Mouse (Mus musculus): ENCODE measurements around the gene Olfr1231. TPM values are rescaled to one million over a fixed set of nuclear protein-coding genes. Genes with fewer than 3 reads are reported as not detected.

The Olfr1231 gene
- not detected in 2 replicates for polyA plus RNA-seq (2016; fragmentation: Nextera tagmentation; extraction: Ambion mirVana)

DNA sequence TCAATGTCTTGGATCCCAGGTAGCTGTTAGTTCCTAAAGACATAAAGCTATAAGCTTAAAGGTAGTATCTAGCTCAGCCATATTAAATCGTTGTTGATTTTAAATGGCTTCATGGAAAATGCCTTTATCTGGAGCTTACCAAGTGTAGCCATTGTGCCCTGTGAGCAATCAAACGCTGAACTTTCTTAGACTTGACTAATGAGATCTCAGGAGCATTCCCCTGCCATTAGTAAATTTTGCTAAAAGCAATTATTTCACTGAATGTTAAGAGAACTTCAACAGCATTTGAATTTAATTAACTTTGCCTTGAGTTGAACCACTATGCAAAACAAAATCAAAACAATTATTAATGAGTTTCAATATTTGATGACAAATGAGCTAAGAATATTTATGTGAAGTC is at the start of gene Olfr1231:
Gene Olfr1231, minus strand, starts transcription at position 101 of the 400 bp plus-strand sequence.
- no peak within 1 kb of the TSS for H3K27ac ChIP-seq
- H3K4me2 ChIP-seq: no peak within 1 kb of the TSS
- no peak within 1 kb of the TSS for H3K9ac ChIP-seq
- H3K4me3 ChIP-seq: no peak within 1 kb of the TSS
- WGBS (ENCODE audit: insufficient replicate concordance): 69% methylated on average over 2 of the region's 2 CpGs
- H3K36me3 ChIP-seq: no peaks in the 10 kb centered on the region
- H3K4me1 ChIP-seq: no peaks in the 10 kb centered on the region
- H3K27me3 ChIP-seq (replicated peaks): no peaks in the 10 kb centered on the region
- H3K9me3 ChIP-seq (replicated peaks): no peaks in the 10 kb centered on the region
- no peak for ATAC-seq

DNA sequence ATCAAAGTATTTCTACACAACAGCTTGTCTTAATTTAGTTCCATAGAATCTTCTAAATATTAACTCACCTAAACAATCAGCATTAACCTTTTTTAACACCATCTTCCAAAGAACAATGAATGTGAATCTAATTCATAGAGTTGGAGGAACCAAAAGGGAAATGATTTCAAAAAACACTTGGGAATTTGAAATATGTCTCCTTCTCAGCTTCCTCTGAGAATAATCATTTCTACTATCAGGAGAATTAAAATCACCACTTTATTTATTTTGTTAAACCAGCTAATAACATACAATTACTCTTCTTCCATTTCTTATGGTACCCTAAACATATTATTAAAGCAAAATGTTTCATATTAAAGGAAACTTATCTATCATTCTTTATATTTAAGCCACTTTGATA is 35.4 kb upstream of the Olfr1231 start, which contains the start of gene Olfr1233:
Gene Olfr1233, minus strand, starts transcription at position 101 of the 400 bp plus-strand sequence.
- no peak within 1 kb of the TSS for H3K27ac ChIP-seq
- H3K4me1 ChIP-seq: no peaks in the 10 kb centered on the region
- no peak within 1 kb of the TSS for H3K4me2 ChIP-seq
- no peak within 1 kb of the TSS for H3K9ac ChIP-seq
- no peaks in the 10 kb centered on the region for H3K9me3 ChIP-seq (replicated peaks)
- H3K36me3 ChIP-seq: no peaks in the 10 kb centered on the region
- H3K27me3 ChIP-seq (replicated peaks): no peaks in the 10 kb centered on the region
- ATAC-seq: no peak
- no peak within 1 kb of the TSS for H3K4me3 ChIP-seq

DNA sequence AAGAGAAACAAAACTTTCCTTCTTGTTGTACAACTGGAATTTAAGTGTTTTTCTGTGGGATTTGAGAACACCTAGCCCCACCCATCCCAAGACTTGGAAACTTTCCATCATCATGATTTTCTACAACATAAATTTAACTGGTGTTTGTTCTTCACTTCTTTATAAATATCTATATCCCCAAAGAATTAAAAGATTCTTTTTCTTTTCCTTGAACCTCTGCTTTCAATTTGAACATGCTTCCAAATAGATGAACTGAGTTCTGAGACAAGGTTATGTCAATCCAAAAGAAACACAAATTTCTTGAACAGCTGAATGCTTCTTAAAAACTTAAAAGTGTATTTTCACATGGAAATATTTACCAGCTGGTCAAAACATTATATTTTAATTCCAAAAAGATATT is 22.7 kb upstream of the Olfr1231 start, which contains the start of gene Olfr1232:
Gene Olfr1232, minus strand, starts transcription at position 101 of the 400 bp plus-strand sequence.
- H3K4me2 ChIP-seq: no peak within 1 kb of the TSS
- ATAC-seq: no peak
- no peaks in the 10 kb centered on the region for H3K9me3 ChIP-seq (replicated peaks)
- no peaks in the 10 kb centered on the region for H3K36me3 ChIP-seq
- no peaks in the 10 kb centered on the region for H3K27me3 ChIP-seq (replicated peaks)
- no peak within 1 kb of the TSS for H3K9ac ChIP-seq
- H3K27ac ChIP-seq: no peak within 1 kb of the TSS
- no peaks in the 10 kb centered on the region for H3K4me1 ChIP-seq
- no peak within 1 kb of the TSS for H3K4me3 ChIP-seq

DNA sequence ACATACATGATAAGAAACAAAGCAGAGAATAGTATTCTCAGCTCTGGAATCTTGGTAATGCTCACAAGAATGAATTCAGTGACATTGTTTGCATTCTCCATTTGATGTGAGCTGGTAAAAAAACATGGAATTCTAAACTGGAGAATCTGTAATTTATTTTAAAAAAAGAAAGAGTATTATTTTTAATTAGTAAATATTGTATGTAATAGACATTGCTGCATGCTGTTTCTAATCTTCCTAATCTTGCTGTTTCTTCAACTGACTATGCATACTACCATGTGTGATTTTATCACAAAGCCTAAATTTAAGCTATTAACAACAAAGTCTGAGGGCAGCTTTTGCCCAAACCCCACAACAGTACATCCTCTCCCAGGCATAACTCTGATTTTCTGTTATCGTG is 9.7 kb downstream of the Olfr1231 start, which contains the start of gene Olfr1230:
Gene Olfr1230, minus strand, starts transcription at position 101 of the 400 bp plus-strand sequence.
- no peak for ATAC-seq
- Histone ChIP-seq H3K27ac (no peak within 1 kb of the TSS), H3K36me3 (no peaks in the 10 kb centered on the region), H3K4me2 (no peak within 1 kb of the TSS), H3K27me3 (replicated peaks) (no peaks in the 10 kb centered on the region), H3K9ac (no peak within 1 kb of the TSS), H3K9me3 (replicated peaks) (no peaks in the 10 kb centered on the region), H3K4me3 (no peak within 1 kb of the TSS), H3K4me1 (no peaks in the 10 kb centered on the region)
- WGBS (ENCODE audit: insufficient replicate concordance): 54% methylated on average over 1 of the region's 1 CpGs

DNA sequence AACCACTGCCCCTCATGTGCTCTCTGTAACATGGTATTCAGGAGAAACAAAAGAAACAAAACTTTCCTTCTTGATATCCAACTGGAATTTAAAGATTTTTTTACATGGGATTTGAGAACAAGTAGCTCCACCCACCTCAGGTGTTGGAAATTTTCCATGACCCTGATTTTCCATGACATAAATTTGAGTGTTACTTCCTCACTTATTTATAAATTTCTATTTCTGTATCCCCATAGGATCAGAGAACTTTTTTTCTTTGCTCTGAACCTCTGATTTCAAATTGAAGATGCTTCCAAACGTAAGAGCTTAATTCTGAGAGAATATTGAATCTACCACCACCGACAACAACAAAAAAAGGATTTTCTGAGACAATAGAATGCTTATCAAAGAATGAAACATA is 19.0 kb downstream of the Olfr1231 start, which contains the start of gene Olfr1229:
Gene Olfr1229, minus strand, starts transcription at position 101 of the 400 bp plus-strand sequence.
- H3K9me3 ChIP-seq (replicated peaks): no peaks in the 10 kb centered on the region
- H3K9ac ChIP-seq: no peak within 1 kb of the TSS
- no peaks in the 10 kb centered on the region for H3K36me3 ChIP-seq
- no peaks in the 10 kb centered on the region for H3K4me1 ChIP-seq
- WGBS (ENCODE audit: insufficient replicate concordance): 55% methylated on average over 2 of the region's 2 CpGs
- no peak within 1 kb of the TSS for H3K4me3 ChIP-seq
- no peak for ATAC-seq
- H3K4me2 ChIP-seq: no peak within 1 kb of the TSS
- no peaks in the 10 kb centered on the region for H3K27me3 ChIP-seq (replicated peaks)
- H3K27ac ChIP-seq: no peak within 1 kb of the TSS

DNA sequence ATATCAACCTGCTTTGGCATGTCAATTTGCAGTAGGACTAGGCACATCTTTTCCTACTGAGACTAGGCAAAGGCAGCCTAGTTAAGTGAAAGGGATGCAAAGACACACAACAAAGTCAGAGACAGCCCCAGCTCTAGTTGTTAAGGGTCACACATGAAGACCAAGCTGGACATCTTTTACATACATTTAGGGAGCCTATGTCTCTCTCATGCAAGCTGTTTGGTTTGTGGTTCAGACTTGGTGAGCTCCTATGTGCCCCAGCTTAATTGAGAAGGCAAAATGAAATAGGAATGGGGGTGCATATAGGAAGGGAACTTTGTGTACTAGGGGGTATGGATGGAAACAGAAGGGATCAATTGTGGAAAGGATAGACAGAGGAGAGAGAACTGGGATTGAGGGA is 52.9 kb downstream of the Olfr1231 start, which contains the start of gene Olfr1228:
Gene Olfr1228, minus strand, starts transcription at position 101 of the 400 bp plus-strand sequence.
- Histone ChIP-seq H3K27me3 (replicated peaks) (no peaks in the 10 kb centered on the region), H3K9ac (no peak within 1 kb of the TSS), H3K36me3 (no peaks in the 10 kb centered on the region), H3K4me3 (no peak within 1 kb of the TSS), H3K9me3 (replicated peaks) (no peaks in the 10 kb centered on the region), H3K4me1 (no peaks in the 10 kb centered on the region), H3K4me2 (no peak within 1 kb of the TSS), H3K27ac (no peak within 1 kb of the TSS)
- ATAC-seq: no peak

Other genes with a start within 250 kb of the Olfr1231 start
- not detected in 2 replicates for gene Olfr1218, start 245.9 kb downstream of the Olfr1231 start, polyA plus RNA-seq (2016; fragmentation: Nextera tagmentation; extraction: Ambion mirVana)
- not detected in 2 replicates for gene Olfr1219, start 223.6 kb downstream of the Olfr1231 start, polyA plus RNA-seq (2016; fragmentation: Nextera tagmentation; extraction: Ambion mirVana)
- not detected in 2 replicates for gene Olfr1220, start 200.2 kb downstream of the Olfr1231 start, polyA plus RNA-seq (2016; fragmentation: Nextera tagmentation; extraction: Ambion mirVana)
- not detected in 2 replicates for gene Olfr1221, start 189.8 kb downstream of the Olfr1231 start, polyA plus RNA-seq (2016; fragmentation: Nextera tagmentation; extraction: Ambion mirVana)
- not detected in 2 replicates for gene Olfr1222, start 174.0 kb downstream of the Olfr1231 start, polyA plus RNA-seq (2016; fragmentation: Nextera tagmentation; extraction: Ambion mirVana)
- gene Olfr1223, start 155.5 kb downstream of the Olfr1231 start, polyA plus RNA-seq (2016; fragmentation: Nextera tagmentation; extraction: Ambion mirVana): not detected in 2 replicates
- not detected in 2 replicates for gene Olfr1224-ps1, start 143.0 kb downstream of the Olfr1231 start, polyA plus RNA-seq (2016; fragmentation: Nextera tagmentation; extraction: Ambion mirVana)
- not detected in 2 replicates for gene Olfr1225, start 132.4 kb downstream of the Olfr1231 start, polyA plus RNA-seq (2016; fragmentation: Nextera tagmentation; extraction: Ambion mirVana)
- not detected in 2 replicates for gene Olfr1226, start 107.0 kb downstream of the Olfr1231 start, polyA plus RNA-seq (2016; fragmentation: Nextera tagmentation; extraction: Ambion mirVana)
- not detected in 2 replicates for gene Olfr1228, start 53.0 kb downstream of the Olfr1231 start, polyA plus RNA-seq (2016; fragmentation: Nextera tagmentation; extraction: Ambion mirVana)
- gene Olfr1229, start 19.1 kb downstream of the Olfr1231 start, polyA plus RNA-seq (2016; fragmentation: Nextera tagmentation; extraction: Ambion mirVana): not detected in 2 replicates
- not detected in 2 replicates for gene Olfr1230, start 9.8 kb downstream of the Olfr1231 start, polyA plus RNA-seq (2016; fragmentation: Nextera tagmentation; extraction: Ambion mirVana)
- not detected in 2 replicates for gene Olfr1232, start 22.6 kb upstream of the Olfr1231 start, polyA plus RNA-seq (2016; fragmentation: Nextera tagmentation; extraction: Ambion mirVana)
- gene Olfr1233, start 35.3 kb upstream of the Olfr1231 start, polyA plus RNA-seq (2016; fragmentation: Nextera tagmentation; extraction: Ambion mirVana): not detected in 2 replicates
- gene Olfr1234, start 57.8 kb upstream of the Olfr1231 start, polyA plus RNA-seq (2016; fragmentation: Nextera tagmentation; extraction: Ambion mirVana): not detected in 2 replicates
- gene Olfr1238, start 102.6 kb upstream of the Olfr1231 start, polyA plus RNA-seq (2016; fragmentation: Nextera tagmentation; extraction: Ambion mirVana): not detected in 2 replicates
- not detected in 2 replicates for gene Olfr1239, start 113.3 kb upstream of the Olfr1231 start, polyA plus RNA-seq (2016; fragmentation: Nextera tagmentation; extraction: Ambion mirVana)
- not detected in 2 replicates for gene Olfr1240, start 135.9 kb upstream of the Olfr1231 start, polyA plus RNA-seq (2016; fragmentation: Nextera tagmentation; extraction: Ambion mirVana)
- gene Olfr1241, start 180.1 kb upstream of the Olfr1231 start, polyA plus RNA-seq (2016; fragmentation: Nextera tagmentation; extraction: Ambion mirVana): not detected in 2 replicates
- gene Olfr1242, start 191.3 kb upstream of the Olfr1231 start, polyA plus RNA-seq (2016; fragmentation: Nextera tagmentation; extraction: Ambion mirVana): not detected in 2 replicates
- not detected in 2 replicates for gene Olfr1243, start 224.4 kb upstream of the Olfr1231 start, polyA plus RNA-seq (2016; fragmentation: Nextera tagmentation; extraction: Ambion mirVana)

Measured in liver, embryonic 12.5 days (tissue).